Mouse (Mus musculus) macrophage (primary cell): ENCODE results near the gene Rnf24. TPM values are rescaled to one million over a fixed set of nuclear protein-coding genes. Genes with fewer than 3 reads are reported as not detected.

Experiments
- H3K27ac ChIP-seq: fragments of 350-480 bp; formaldehyde crosslinking; 2 replicates; pipeline ENCODE4 v1.9.0; 2021
- H3K36me3 ChIP-seq: fragments of 350-480 bp; formaldehyde crosslinking; 2 replicates; pipeline ENCODE4 v1.9.0; 2021; ENCODE audit errors: inconsistent target
- H3K4me3 ChIP-seq: fragments of 350-480 bp; formaldehyde crosslinking; 2 replicates; pipeline ENCODE4 v1.9.0; 2021; ENCODE audit errors: inconsistent target
- H3K79me2 ChIP-seq: fragments of 350-480 bp; formaldehyde crosslinking; 2 replicates; pipeline ENCODE4 v1.9.0; 2021; ENCODE audit errors: inconsistent target
- WGBS: methylation state at CpG from one replicate; pipeline ENCODE4 v1.1.7; 2026; ENCODE audit warnings: inconsistent platforms; ENCODE audit not compliant: missing documents; 5-methylcytosine and 5-hydroxymethylcytosine counted together
- polyA plus RNA-seq: library from polyadenylated mRNA; stranded (reverse); fragments of 250-400 nt; gene quantifications from 3 replicates; pipeline ENCODE4 v1.2.4, GENCODE M21; 2018; ENCODE audit warnings: inconsistent platforms

The Rnf24 gene
- polyA plus RNA-seq, 1 experiment from 2014 or later, result 1.9 TPM

DNA sequence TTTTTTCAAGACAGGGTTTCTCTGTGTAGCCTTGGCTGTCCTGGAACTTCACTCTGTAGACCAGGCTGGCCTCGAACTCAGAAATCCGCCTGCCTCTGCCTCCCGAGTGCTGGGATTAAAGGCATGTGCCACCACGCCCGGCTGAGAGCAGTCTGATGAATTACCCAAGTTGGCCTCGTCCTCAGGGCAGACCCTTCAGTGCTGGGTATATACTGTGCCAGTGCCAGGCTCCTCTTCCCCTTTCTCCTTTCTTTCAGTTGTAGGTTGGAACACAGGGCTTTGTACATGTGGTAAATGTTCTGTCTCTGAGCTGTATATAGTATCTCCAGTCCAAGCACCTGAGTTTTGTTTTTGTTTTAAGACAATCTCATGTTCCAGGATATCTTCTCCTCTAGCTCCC, 88.7 kb downstream of the Rnf24 start:
- WGBS, result 0% methylated on average over 3 of the region's 6 CpGs
- peaks cover 62% of the 10 kb centered on the region for H3K79me2 ChIP-seq
- peak overlapping the region; percentile 84; the same call in 1 of the 2 replicates for H3K27ac ChIP-seq
- H3K36me3 ChIP-seq, result no peaks in the 10 kb centered on the region
- peak overlapping the region; percentile 88; the same call in 1 of the 2 replicates for H3K4me3 ChIP-seq

DNA sequence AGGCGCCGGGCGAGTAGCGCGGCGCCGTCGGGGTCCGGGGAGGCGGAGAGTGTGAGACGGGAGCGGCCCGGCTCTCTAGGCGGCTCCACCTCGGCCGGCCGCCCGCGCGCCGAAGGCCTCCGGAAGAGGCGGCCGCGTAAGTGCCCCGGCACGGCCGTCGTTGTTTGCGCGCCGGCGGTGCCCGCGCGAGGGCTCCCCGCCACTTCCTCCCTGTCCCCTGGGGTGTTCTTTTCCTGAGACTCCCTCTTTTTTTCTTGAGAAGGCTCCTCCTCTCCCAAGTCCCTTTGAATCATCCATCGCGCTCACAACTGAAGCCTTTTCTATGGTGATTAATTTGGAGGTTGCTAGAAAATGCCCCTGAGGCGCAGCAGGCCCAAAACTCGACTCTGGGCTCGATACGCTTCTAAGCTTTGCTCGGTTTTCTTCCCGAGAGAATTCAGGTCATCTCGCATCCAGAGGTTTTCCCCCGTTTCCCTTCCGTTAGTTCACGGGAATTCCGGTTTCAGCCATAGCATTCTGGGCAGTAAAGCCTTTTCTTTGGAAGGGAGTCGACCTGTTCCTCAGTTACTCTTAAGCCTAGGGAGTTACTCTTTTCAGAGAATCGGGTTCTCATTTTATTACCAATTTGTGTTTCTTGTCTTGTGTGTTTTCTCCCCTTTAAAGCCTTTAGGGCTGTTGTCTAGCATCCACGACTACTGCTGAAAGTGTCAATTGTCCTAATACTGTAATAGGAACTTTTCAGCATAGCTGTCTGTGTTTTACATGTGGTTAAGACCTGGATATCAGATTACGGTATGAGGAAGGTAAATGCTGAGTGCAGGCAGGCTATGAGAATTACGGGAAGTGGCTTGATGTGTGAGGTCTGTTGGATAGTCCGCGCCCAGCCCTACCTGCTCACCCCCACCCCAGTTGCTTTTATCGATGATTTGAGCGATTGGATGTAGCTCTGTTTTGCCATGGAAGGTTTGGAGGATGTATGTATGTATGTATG, 89.7 kb downstream of the Rnf24 start:
- Histone ChIP-seq H3K4me3 (peak overlapping the region; percentile 88), H3K27ac (peak overlapping the region; percentile 84), H3K79me2 (peaks cover 52% of the 10 kb centered on the region), H3K36me3 (no peaks in the 10 kb centered on the region)
- WGBS, result under 1% methylated on average over 46 of the region's 59 CpGs

DNA sequence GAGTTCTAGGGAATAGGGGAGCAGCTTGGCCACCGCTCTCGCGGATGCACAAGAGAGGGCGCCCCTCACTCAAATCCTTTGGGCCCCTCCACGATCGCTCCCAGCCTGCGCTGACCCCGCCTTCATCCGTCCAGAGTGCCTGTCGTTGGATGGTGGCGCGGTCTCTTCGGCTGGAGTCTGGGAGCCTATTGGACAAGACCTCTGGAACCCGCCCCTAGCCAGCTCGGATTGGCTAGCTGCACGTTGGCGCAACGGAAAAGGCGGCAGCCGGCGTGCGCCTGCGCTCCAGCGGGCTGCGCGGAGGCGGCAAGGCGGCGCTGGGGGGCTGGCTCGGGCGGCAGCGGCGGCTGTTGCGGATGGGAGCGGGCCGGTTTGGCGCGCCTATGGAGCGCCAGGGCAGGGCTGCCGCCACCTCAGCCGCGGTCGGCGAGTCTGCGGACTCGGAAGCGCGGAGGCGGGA, 90.4 kb downstream of the Rnf24 start, which contains the start of gene Pank2:
TSS of gene Pank2 (plus strand) at position 283 of the 460 bp plus-strand sequence.
- H3K36me3 ChIP-seq, result no peaks in the 10 kb centered on the region
- H3K27ac ChIP-seq, result peak within 1 kb of the TSS; percentile 84
- peak within 1 kb of the TSS; percentile 88 for H3K4me3 ChIP-seq
- WGBS, result under 1% methylated on average over 45 of the region's 49 CpGs
- H3K79me2 ChIP-seq, result peaks cover 44% of the 10 kb centered on the region

DNA sequence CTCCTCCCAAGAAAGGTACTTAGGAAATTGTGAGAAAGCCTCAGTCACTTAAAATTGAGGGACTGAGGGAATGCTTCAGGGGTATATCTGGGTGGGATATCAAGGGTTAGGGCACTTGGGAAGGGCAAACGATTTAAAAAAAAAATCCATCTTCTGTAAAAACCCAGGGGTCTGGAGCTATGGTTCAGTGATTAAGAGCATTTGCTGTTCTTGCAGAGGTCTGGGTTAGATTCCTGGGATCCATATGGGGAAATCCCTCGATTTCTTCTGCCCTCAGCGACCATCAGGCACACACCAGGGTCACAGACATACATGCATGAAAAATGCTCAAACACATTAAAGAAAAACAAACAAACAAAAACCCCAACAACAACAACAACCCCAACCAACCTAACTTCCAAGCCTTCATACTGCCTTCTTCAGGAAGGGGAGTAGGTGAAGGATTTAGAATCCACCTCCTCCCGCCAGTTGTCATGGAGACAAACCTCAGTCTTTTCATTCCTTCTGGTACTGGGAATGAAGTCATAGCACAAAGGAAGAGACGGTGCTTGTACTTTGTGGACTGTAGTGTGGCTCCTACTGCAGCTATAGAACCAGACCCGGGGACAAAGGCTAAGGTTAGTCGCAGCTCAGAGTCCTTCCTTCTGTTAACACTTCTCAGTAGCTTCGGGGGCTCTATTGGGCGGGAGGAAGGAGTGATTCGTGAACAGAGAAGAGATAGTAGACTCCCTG, 91.0 kb downstream of the Rnf24 start:
- Histone ChIP-seq H3K36me3 (no peaks in the 10 kb centered on the region), H3K27ac (peak overlapping the region; percentile 66), H3K79me2 (peaks cover 38% of the 10 kb centered on the region), H3K4me3 (peak overlapping the region; percentile 66)
- WGBS, result 18% methylated on average over 10 of the region's 10 CpGs

DNA sequence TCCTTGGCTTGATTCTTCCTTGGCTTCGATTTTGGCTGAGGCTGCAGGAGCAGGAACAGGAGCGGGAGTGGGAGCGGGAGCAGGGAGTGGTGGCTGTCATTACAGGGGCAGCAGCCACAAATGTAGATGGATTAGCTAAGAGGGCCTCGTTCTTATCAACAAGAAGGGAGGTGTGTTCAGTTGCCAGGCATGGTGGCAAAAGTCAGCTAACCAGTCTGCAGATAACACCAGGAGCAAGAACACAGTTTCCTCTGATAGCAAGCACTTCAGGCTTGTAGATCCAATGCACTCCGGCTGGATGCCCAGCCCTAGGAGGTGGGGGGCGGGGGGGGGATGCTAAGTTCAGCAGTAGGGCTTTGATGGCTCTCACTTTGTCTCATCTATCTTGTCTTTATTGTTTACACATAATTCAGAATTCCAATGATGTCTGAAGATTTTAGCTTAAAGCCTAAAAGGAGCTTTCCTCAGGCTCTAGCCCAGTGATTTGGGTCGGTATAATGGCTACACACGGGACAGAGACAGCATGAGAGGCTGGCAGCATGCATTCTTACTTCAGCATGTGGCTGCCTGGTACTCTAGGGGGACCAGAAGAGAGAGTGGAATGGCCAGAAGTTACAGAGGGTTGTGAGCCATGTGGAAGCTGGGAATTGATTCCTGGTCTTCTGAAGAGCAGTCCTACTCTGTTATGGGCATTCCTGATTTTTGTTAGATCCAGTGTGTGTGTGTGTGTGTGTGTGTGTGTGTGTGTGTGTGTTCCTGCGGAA, 92.0 kb downstream of the Rnf24 start:
- Histone ChIP-seq H3K79me2 (peaks cover 29% of the 10 kb centered on the region), H3K36me3 (no peaks in the 10 kb centered on the region), H3K4me3 (no peak overlapping the region), H3K27ac (no peak overlapping the region)
- 93% methylated on average over 9 of the region's 9 CpGs for WGBS

DNA sequence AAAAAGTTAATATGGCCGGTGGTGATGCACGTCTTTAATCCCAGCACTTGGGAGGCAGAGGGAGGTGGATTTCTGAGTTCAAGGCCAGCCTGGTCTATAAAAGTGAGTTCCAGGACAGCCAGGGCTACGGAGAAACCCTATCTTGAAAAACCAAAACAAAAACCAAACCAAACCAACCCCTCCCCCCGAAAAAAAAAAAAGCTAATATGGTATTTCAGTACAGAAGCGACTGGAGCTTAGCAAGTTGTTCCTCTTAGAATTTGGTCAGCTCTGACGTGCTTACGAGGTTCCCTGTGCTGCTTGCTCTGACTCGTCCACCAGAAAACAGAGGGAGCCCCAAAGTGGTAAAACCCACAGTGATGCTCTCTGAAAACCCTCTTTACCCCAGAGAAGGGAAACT, 94.0 kb downstream of the Rnf24 start:
- 57% methylated on average over 8 of the region's 8 CpGs for WGBS
- no peaks in the 10 kb centered on the region for H3K36me3 ChIP-seq
- H3K79me2 ChIP-seq, result peaks cover 9% of the 10 kb centered on the region

DNA sequence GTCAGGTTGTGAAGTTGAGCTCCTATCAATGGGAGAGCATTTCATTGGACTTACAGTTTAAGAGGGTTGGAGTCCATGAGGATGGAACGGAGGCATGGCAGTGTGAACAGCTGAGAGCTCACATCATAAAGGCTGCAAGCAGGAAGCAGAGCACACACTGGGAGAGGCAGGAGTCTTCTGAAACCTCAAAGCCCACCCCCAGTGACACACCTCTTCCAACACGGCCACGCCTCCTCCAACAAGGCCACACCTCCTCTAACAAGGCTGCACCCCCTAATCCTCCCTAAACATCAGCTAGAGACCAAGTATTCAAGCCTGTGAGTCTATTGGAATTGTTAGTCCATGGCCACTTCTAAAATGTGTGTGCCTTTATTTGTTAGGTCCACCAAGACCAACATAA, 97.0 kb downstream of the Rnf24 start:
- Histone ChIP-seq H3K27ac (no peak overlapping the region), H3K36me3 (no peaks in the 10 kb centered on the region), H3K79me2 (no peaks in the 10 kb centered on the region), H3K4me3 (no peak overlapping the region)
- WGBS, result 83% methylated on average over 3 of the region's 3 CpGs

More for the DNA sequence above, 94.0 kb downstream of the Rnf24 start:
- no peak overlapping the region for H3K4me3 ChIP-seq
- H3K27ac ChIP-seq, result no peak overlapping the region

DNA sequence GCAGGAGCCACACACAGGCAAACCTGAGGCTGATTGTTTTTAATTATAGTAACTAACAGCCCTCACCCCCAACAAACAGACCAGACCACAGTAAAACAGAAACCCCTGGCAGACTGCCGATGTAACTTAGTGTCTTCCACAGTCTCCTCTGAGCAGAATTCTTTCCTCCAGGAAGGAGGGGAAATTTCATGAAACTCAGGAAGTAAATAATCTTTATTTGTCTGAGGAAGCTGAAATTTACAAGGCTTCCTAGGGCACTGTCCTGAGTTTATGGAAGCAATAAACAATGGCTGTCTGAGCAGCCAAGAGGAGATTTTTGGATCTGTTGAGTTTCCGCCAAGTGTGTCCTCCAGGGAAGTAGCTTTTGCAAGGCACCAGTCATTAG, 98.4 kb downstream of the Rnf24 start:
- Histone ChIP-seq H3K27ac (peak overlapping the region; percentile 48), H3K36me3 (no peaks in the 10 kb centered on the region), H3K79me2 (no peaks in the 10 kb centered on the region), H3K4me3 (no peak overlapping the region)
- 50% methylated on average over 2 of the region's 2 CpGs for WGBS

DNA sequence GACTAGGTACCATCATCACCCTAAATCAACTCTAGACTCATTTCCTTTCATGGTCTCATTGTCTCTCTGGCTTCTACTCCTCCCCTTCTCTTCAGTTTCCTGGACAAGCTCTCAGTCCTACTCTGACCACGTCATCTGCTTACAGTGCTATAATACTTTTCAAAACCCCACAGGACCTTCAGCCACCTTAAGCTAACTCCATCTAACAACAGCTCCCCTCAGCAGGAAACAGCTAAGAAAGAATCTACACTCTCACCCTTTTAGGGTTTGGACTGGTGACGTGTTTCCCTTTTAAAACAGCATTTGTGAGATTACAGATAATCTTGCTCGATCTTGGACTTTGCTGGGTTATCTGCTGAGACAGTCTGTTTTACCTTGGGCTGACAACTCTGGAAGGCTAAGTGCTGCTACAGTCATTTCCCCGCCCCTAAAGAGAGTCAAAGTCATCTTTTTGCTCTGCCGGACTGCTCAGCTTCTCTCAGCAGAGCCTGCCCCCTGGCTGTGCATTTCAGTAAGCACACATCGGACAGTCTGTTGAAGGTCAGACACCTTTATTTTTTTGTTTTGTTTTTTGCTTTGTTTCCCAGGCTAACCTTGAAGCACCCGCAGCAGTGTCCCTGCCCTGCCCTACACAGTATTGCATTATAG, 98.9 kb downstream of the Rnf24 start:
- H3K27ac ChIP-seq, result peak overlapping the region; percentile 48
- H3K36me3 ChIP-seq, result no peaks in the 10 kb centered on the region
- WGBS, result 12% methylated on average over 7 of the region's 7 CpGs
- no peak overlapping the region for H3K4me3 ChIP-seq
- no peaks in the 10 kb centered on the region for H3K79me2 ChIP-seq

Other genes starting within 250 kb of the Rnf24 start
- 0.06 to 0.17 TPM in 2 of 3 replicates, not detected in the other for gene Hspa12b, start 225.6 kb downstream of the Rnf24 start, polyA plus RNA-seq
- not detected in 3 replicates for gene Gm11037, start 219.4 kb downstream of the Rnf24 start, polyA plus RNA-seq
- gene 1700037H04Rik, start 192.8 kb downstream of the Rnf24 start, polyA plus RNA-seq, result 29.5 to 50.1 TPM (median 49.5 TPM) in 3 replicates
- gene Cenpb, start 172.8 kb downstream of the Rnf24 start, polyA plus RNA-seq, result 97.8 to 113 TPM (median 108 TPM) in 3 replicates
- 8.9 to 17.1 TPM (median 9.4 TPM) in 3 replicates for gene Cdc25b, start 165.9 kb downstream of the Rnf24 start, polyA plus RNA-seq
- gene Spef1, start 165.6 kb downstream of the Rnf24 start, polyA plus RNA-seq, result 0.98 to 3.7 TPM (median 2.0 TPM) in 3 replicates
- gene Ap5s1, start 145.8 kb downstream of the Rnf24 start, polyA plus RNA-seq, result 16.5 to 31.5 TPM (median 17.0 TPM) in 3 replicates
- gene Mavs, start 118.8 kb downstream of the Rnf24 start, polyA plus RNA-seq, result 34.6 to 46.5 TPM (median 41.4 TPM) in 3 replicates
- 23.9 to 28.9 TPM (median 26.8 TPM) in 3 replicates for gene Pank2, start 90.4 kb downstream of the Rnf24 start, polyA plus RNA-seq
- 35.1 to 53.5 TPM (median 43.1 TPM) in 3 replicates for gene Smox, start 138.6 kb upstream of the Rnf24 start, polyA plus RNA-seq
- not detected in 3 replicates for gene Adra1d, start 209.4 kb upstream of the Rnf24 start, polyA plus RNA-seq